Mouse (Mus musculus): Measurements from ENCODE around the gene Sppl2b. TPM values are rescaled to one million over a fixed set of nuclear protein-coding genes. Genes with fewer than 3 reads are reported as not detected.

The Sppl2b gene
- polyA plus RNA-seq, 1 experiment from 2014 or later: 30.6 TPM

DNA sequence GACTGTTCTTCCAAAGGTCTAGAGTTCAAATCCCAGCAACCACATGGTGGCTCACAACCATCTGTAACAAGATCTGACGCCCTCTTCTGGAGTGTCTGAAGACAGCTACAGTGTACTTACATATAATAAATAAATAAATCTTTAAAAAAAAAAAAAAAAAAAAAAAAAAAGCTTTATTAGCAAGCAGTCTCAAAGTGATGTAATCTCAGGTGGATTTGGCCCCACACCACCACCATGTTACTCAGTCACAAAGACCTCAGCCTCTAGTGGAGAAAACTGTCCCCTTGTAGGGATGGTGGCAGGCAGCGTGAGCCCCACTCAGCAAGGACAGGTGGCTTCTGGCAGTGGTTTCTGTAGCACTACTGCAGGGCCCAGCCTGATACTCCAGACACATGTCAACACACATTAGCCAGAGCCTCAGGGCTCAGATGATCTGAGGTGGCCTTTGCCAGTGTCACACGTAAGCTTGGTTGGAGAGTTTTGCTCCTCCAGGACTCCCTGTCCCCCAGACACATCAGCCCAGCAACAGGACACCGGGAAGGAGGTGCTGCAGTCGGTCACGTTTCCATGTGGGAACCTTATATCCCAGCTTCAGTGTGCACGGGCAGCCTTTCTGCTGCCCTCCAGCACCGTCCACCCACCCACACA, 58.4 kb downstream of the Sppl2b start:
- H3K4me1 ChIP-seq (replicated peaks; ENCODE audit: control insufficient read depth, insufficient read depth, low read length): peaks cover 7% of the 10 kb centered on the region; the same call in 1 of the 2 replicates
- WGBS: 94% methylated on average over 7 of the region's 8 CpGs

DNA sequence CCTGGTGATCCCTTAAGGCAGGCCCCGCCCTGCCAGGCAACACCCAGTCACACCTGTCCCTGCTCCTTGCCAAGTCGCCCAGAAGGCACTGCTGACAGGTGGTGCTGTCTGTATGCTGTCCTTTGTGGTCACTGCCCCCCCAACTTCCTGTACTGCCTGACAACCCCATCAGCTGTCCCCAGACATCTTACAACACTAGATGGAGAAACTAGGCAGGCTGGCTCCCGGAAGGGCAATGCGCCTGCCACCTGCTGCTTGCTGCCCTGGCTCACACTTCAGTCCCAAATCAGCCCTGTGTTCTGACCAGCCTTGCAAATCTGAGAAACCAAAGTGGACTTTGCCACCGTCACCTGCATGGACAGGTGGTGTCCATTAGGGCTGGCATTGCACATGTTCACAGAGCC, 59.2 kb downstream of the Sppl2b start:
- no peak overlapping the region for H3K4me2 ChIP-seq (ENCODE audit: low read length)
- H3K4me3 ChIP-seq (ENCODE audit: low read depth, low read length): no peak overlapping the region
- no peaks in the 10 kb centered on the region for H3K27me3 ChIP-seq (replicated peaks; ENCODE audit: control insufficient read depth, insufficient read depth, low read length)
- WGBS: 89% methylated on average over 5 of the region's 5 CpGs
- peaks cover 42% of the 10 kb centered on the region for H3K36me3 ChIP-seq (ENCODE audit: control insufficient read depth, insufficient read depth, low read length)
- no peak overlapping the region for H3K9ac ChIP-seq (ENCODE audit: low read length)
- no peak for DNase-seq (ENCODE audit: low spot score)
- H3K9me3 ChIP-seq (ENCODE audit: control insufficient read depth, low read length): no peaks in the 10 kb centered on the region
- peaks cover 7% of the 10 kb centered on the region; the same call in 1 of the 2 replicates for H3K4me1 ChIP-seq (replicated peaks; ENCODE audit: control insufficient read depth, insufficient read depth, low read length)
- no peak for ATAC-seq (replicated peaks; ENCODE audit: low FRiP score, low TSS enrichment, low read depth)
- no peak overlapping the region for H3K27ac ChIP-seq (ENCODE audit: low read depth)

More for the DNA sequence above, 58.4 kb downstream of the Sppl2b start:
- Histone ChIP-seq H3K9me3 (ENCODE audit: control insufficient read depth, low read length) (no peaks in the 10 kb centered on the region), H3K4me3 (ENCODE audit: low read depth, low read length) (no peak overlapping the region), H3K4me2 (ENCODE audit: low read length) (no peak overlapping the region), H3K36me3 (ENCODE audit: control insufficient read depth, insufficient read depth, low read length) (peaks cover 49% of the 10 kb centered on the region), H3K27ac (ENCODE audit: low read depth) (no peak overlapping the region), H3K27me3 (replicated peaks; ENCODE audit: control insufficient read depth, insufficient read depth, low read length) (no peaks in the 10 kb centered on the region), H3K9ac (ENCODE audit: low read length) (no peak overlapping the region)
- ATAC-seq (replicated peaks; ENCODE audit: low FRiP score, low TSS enrichment, low read depth) (no peak), DNase-seq (ENCODE audit: low spot score) (no peak)

DNA sequence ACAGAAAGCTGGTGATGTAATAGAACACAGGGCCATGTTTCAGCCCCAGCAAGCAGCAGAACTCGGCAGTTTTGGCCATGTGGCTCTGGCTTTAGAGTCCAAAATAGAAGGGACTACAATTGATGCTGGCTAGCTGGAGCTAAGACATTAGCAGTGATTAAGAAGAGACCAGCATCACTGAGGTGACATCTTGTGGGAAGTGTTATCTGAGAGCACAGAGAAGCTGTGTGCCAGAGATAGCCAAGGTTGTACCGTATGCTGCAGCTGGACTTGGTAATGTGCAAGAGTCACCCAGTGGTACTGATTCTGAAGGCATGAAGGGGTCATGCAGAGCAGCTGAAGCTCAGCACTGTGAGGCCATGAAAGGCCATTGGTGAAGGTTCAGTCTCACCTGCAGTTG, 60.2 kb downstream of the Sppl2b start:
- Histone ChIP-seq H3K36me3 (ENCODE audit: control insufficient read depth, insufficient read depth, low read length) (peaks cover 32% of the 10 kb centered on the region), H3K4me3 (ENCODE audit: low read depth, low read length) (no peak overlapping the region), H3K4me1 (replicated peaks; ENCODE audit: control insufficient read depth, insufficient read depth, low read length) (peaks cover 7% of the 10 kb centered on the region; the same call in 1 of the 2 replicates), H3K9me3 (ENCODE audit: control insufficient read depth, low read length) (no peaks in the 10 kb centered on the region), H3K9ac (ENCODE audit: low read length) (no peak overlapping the region), H3K27ac (ENCODE audit: low read depth) (no peak overlapping the region), H3K4me2 (ENCODE audit: low read length) (no peak overlapping the region), H3K27me3 (replicated peaks; ENCODE audit: control insufficient read depth, insufficient read depth, low read length) (no peaks in the 10 kb centered on the region)
- ATAC-seq (replicated peaks; ENCODE audit: low FRiP score, low TSS enrichment, low read depth) (no peak), DNase-seq (ENCODE audit: low spot score) (no peak)
- 78% methylated on average over 2 of the region's 2 CpGs for WGBS

DNA sequence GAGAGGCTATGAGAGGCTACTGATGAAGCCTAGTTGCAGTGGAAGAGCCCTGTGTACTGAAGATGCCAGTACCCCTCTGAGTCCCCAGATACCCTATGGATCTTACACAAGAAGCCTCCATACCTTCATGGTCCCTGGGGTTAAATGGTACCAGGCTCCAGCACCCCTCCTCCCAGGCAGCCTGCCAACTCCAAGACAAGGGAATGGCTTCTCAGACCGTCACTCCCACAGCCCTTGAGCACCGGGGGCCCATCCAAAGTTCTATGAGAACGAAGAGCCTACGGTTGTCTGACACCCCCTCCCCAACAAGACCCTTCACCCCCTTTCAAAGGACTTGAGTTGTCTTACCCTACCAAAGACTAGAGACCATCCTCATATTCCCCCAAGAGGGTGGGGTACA, 60.7 kb downstream of the Sppl2b start:
- WGBS: 72% methylated on average over 4 of the region's 4 CpGs
- Histone ChIP-seq H3K4me2 (ENCODE audit: low read length) (no peak overlapping the region), H3K27ac (ENCODE audit: low read depth) (no peak overlapping the region), H3K4me1 (replicated peaks; ENCODE audit: control insufficient read depth, insufficient read depth, low read length) (peaks cover 7% of the 10 kb centered on the region; the same call in 1 of the 2 replicates), H3K9me3 (ENCODE audit: control insufficient read depth, low read length) (no peaks in the 10 kb centered on the region), H3K27me3 (replicated peaks; ENCODE audit: control insufficient read depth, insufficient read depth, low read length) (no peaks in the 10 kb centered on the region), H3K9ac (ENCODE audit: low read length) (no peak overlapping the region), H3K4me3 (ENCODE audit: low read depth, low read length) (no peak overlapping the region), H3K36me3 (ENCODE audit: control insufficient read depth, insufficient read depth, low read length) (peaks cover 27% of the 10 kb centered on the region)
- DNase-seq (ENCODE audit: low spot score): no peak
- no peak for ATAC-seq (replicated peaks; ENCODE audit: low FRiP score, low TSS enrichment, low read depth)

DNA sequence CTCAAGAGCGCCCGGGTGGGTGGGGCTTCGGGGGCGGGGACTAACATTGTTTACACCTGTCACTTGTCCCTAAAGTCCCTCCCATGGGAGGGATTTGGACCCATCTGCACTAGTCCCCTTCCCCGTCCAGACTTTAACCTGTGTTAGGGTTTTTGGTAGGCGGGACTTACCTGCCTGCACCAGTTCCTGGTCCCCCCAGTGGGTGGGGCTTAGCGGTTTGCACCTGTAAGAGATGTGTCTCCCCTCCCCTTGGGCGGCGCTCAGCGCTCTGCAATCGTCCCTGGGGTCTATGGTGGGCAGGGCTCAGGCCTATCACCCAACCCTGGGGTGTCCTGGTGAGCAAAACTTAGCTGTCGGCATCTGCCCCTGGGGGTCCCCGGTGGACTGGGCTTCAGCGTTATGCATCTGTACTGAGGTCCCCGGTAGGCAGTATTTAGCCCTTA, 62.3 kb downstream of the Sppl2b start:
- no peaks in the 10 kb centered on the region for H3K27me3 ChIP-seq (replicated peaks; ENCODE audit: control insufficient read depth, insufficient read depth, low read length)
- peaks cover 15% of the 10 kb centered on the region for H3K4me1 ChIP-seq (replicated peaks; ENCODE audit: control insufficient read depth, insufficient read depth, low read length)
- H3K9me3 ChIP-seq (ENCODE audit: control insufficient read depth, low read length): no peaks in the 10 kb centered on the region
- H3K4me3 ChIP-seq (ENCODE audit: low read depth, low read length): peak overlapping the region; percentile 81
- WGBS: 3% methylated on average over 15 of the region's 15 CpGs
- DNase-seq (ENCODE audit: low spot score): peak; percentile 69
- H3K36me3 ChIP-seq (ENCODE audit: control insufficient read depth, insufficient read depth, low read length): peaks cover 12% of the 10 kb centered on the region; the same call in 1 of the 2 replicates
- H3K27ac ChIP-seq (ENCODE audit: low read depth): peak overlapping the region; percentile 40; the same call in 1 of the 2 replicates
- peak; percentile 54 for ATAC-seq (replicated peaks; ENCODE audit: low FRiP score, low TSS enrichment, low read depth)
- H3K9ac ChIP-seq (ENCODE audit: low read length): peak overlapping the region; percentile 72
- H3K4me2 ChIP-seq (ENCODE audit: low read length): peak overlapping the region; percentile 96

DNA sequence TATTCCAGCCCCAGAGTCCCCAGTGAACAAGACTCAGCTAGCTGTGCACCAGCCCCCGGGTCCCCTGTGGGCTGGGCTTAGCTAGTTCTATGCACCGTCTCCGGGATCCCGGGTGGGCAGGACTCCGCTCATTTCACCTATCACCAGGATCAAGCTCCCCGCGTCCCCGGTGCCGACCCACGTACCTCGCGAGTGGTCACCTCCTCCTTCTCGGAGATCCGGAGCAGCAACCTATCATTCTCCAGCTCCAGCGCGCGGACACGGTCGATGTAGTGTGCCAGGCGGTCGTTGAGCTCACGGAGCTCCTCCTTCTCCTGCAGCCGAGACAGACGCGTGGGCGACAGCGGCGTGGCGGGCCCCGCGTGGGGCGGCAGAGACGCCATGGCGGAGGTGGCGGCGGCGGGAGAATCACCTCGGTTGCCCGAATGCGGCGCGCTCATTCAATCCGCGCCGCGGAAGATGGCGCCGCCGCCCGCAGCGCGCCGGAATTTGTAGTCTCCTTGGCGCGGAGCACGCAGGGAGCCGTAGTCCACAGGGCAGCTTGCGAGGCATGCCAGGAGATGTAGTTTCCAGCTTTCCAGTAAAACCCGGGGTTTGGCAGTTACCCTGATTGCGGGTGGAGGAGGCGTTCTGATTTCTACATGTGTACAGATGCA, 62.8 kb downstream of the Sppl2b start, which contains the start of gene Lmnb2:
TSS of gene Lmnb2 (minus strand) at position 467 of the 656 bp plus-strand sequence.
- Histone ChIP-seq H3K27me3 (replicated peaks; ENCODE audit: control insufficient read depth, insufficient read depth, low read length) (no peaks in the 10 kb centered on the region), H3K4me3 (ENCODE audit: low read depth, low read length) (peak within 1 kb of the TSS; percentile 81), H3K9me3 (ENCODE audit: control insufficient read depth, low read length) (no peaks in the 10 kb centered on the region), H3K9ac (ENCODE audit: low read length) (peak within 1 kb of the TSS; percentile 72), H3K4me1 (replicated peaks; ENCODE audit: control insufficient read depth, insufficient read depth, low read length) (peaks cover 17% of the 10 kb centered on the region), H3K36me3 (ENCODE audit: control insufficient read depth, insufficient read depth, low read length) (peaks cover 12% of the 10 kb centered on the region; the same call in 1 of the 2 replicates), H3K27ac (ENCODE audit: low read depth) (peak within 1 kb of the TSS; percentile 40), H3K4me2 (ENCODE audit: low read length) (peak within 1 kb of the TSS; percentile 96)
- peak; percentile 84 for DNase-seq (ENCODE audit: low spot score)
- under 1% methylated on average over 59 of the region's 61 CpGs for WGBS
- ATAC-seq (replicated peaks; ENCODE audit: low FRiP score, low TSS enrichment, low read depth): peak; percentile 67

MicroRNAs within 50 kb of the gene (microRNA counts, 519-probe panel; counts per million panel counts)
- microRNA mmu-miR-1982: not detected

Small RNA genes within 50 kb of the gene (microRNA-seq; reads per million reads assigned to microRNA genes)
- gene Mir1982: 4.7 reads per million, percentile 33 among the genes with 10 or more reads in this experiment

Other genes starting within 250 kb of the Sppl2b start
- 3.0 and 3.1 TPM in 2 replicates for gene Gm49322, start 249.3 kb upstream of the Sppl2b start, polyA plus RNA-seq (2014; fragmentation: Nextera tagmentation; extraction: Ambion mirVana)
- 66.5 and 116 TPM in 2 replicates for gene Csnk1g2, start 232.4 kb upstream of the Sppl2b start, polyA plus RNA-seq (2014; fragmentation: Nextera tagmentation; extraction: Ambion mirVana)
- gene Btbd2, start 198.2 kb upstream of the Sppl2b start, polyA plus RNA-seq (2014; fragmentation: Nextera tagmentation; extraction: Ambion mirVana): 55.8 and 73.1 TPM in 2 replicates
- gene Mknk2, start 177.2 kb upstream of the Sppl2b start, polyA plus RNA-seq (2014; fragmentation: Nextera tagmentation; extraction: Ambion mirVana): 68.2 and 71.1 TPM in 2 replicates
- gene Mob3a, start 153.3 kb upstream of the Sppl2b start, polyA plus RNA-seq (2014; fragmentation: Nextera tagmentation; extraction: Ambion mirVana): 38.6 and 47.1 TPM in 2 replicates
- 15.5 and 15.9 TPM in 2 replicates for gene Izumo4, start 153.1 kb upstream of the Sppl2b start, polyA plus RNA-seq (2014; fragmentation: Nextera tagmentation; extraction: Ambion mirVana)
- 74.1 and 77.4 TPM in 2 replicates for gene Ap3d1, start 113.0 kb upstream of the Sppl2b start, polyA plus RNA-seq (2014; fragmentation: Nextera tagmentation; extraction: Ambion mirVana)
- 21.1 and 22.7 TPM in 2 replicates for gene Dot1l, start 100.1 kb upstream of the Sppl2b start, polyA plus RNA-seq (2014; fragmentation: Nextera tagmentation; extraction: Ambion mirVana)
- 85.4 and 89.3 TPM in 2 replicates for gene Sf3a2, start 57.1 kb upstream of the Sppl2b start, polyA plus RNA-seq (2014; fragmentation: Nextera tagmentation; extraction: Ambion mirVana)
- 125 TPM in 2 replicates for gene Plekhj1, start 56.6 kb upstream of the Sppl2b start, polyA plus RNA-seq (2014; fragmentation: Nextera tagmentation; extraction: Ambion mirVana)
- 0.11 TPM in 1 of 2 replicates, not detected in the other for gene Amh, start 50.0 kb upstream of the Sppl2b start, polyA plus RNA-seq (2014; fragmentation: Nextera tagmentation; extraction: Ambion mirVana)
- gene Jsrp1, start 41.8 kb upstream of the Sppl2b start, polyA plus RNA-seq (2014; fragmentation: Nextera tagmentation; extraction: Ambion mirVana): 0.83 and 0.95 TPM in 2 replicates
- 1,692 and 1,787 TPM in 2 replicates for gene Oaz1, start 28.6 kb upstream of the Sppl2b start, polyA plus RNA-seq (2014; fragmentation: Nextera tagmentation; extraction: Ambion mirVana)
- 0.07 and 0.20 TPM in 2 replicates for gene Lingo3, start 11.2 kb upstream of the Sppl2b start, polyA plus RNA-seq (2014; fragmentation: Nextera tagmentation; extraction: Ambion mirVana)
- gene Lsm7, start 66 bp upstream of the Sppl2b start, polyA plus RNA-seq (2014; fragmentation: Nextera tagmentation; extraction: Ambion mirVana): 406 and 412 TPM in 2 replicates
- 0.04 TPM in 1 of 2 replicates, not detected in the other for gene Tmprss9, start 16.6 kb downstream of the Sppl2b start, polyA plus RNA-seq (2014; fragmentation: Nextera tagmentation; extraction: Ambion mirVana)
- 392 and 393 TPM in 2 replicates for gene Timm13, start 45.7 kb downstream of the Sppl2b start, polyA plus RNA-seq (2014; fragmentation: Nextera tagmentation; extraction: Ambion mirVana)
- gene Lmnb2, start 63.0 kb downstream of the Sppl2b start, polyA plus RNA-seq (2014; fragmentation: Nextera tagmentation; extraction: Ambion mirVana): 15.5 and 18.3 TPM in 2 replicates
- gene Gadd45b, start 74.8 kb downstream of the Sppl2b start, polyA plus RNA-seq (2014; fragmentation: Nextera tagmentation; extraction: Ambion mirVana): 18.2 and 21.2 TPM in 2 replicates
- 4.7 and 4.8 TPM in 2 replicates for gene Gng7, start 159.7 kb downstream of the Sppl2b start, polyA plus RNA-seq (2014; fragmentation: Nextera tagmentation; extraction: Ambion mirVana)
- 0.65 and 1.0 TPM in 2 replicates for gene Diras1, start 170.4 kb downstream of the Sppl2b start, polyA plus RNA-seq (2014; fragmentation: Nextera tagmentation; extraction: Ambion mirVana)
- gene Slc39a3, start 182.2 kb downstream of the Sppl2b start, polyA plus RNA-seq (2014; fragmentation: Nextera tagmentation; extraction: Ambion mirVana): 13.1 and 13.7 TPM in 2 replicates
- gene Sgta, start 204.9 kb downstream of the Sppl2b start, polyA plus RNA-seq (2014; fragmentation: Nextera tagmentation; extraction: Ambion mirVana): 171 and 181 TPM in 2 replicates
- gene Thop1, start 214.8 kb downstream of the Sppl2b start, polyA plus RNA-seq (2014; fragmentation: Nextera tagmentation; extraction: Ambion mirVana): 53.2 and 54.1 TPM in 2 replicates
- gene Creb3l3, start 243.6 kb downstream of the Sppl2b start, polyA plus RNA-seq (2014; fragmentation: Nextera tagmentation; extraction: Ambion mirVana): 0.65 and 1.0 TPM in 2 replicates

All from intestine, embryonic 14.5 days (tissue).